16 mouse cellular contexts compared by ENCODE assay signal in the genomic region with DNA sequence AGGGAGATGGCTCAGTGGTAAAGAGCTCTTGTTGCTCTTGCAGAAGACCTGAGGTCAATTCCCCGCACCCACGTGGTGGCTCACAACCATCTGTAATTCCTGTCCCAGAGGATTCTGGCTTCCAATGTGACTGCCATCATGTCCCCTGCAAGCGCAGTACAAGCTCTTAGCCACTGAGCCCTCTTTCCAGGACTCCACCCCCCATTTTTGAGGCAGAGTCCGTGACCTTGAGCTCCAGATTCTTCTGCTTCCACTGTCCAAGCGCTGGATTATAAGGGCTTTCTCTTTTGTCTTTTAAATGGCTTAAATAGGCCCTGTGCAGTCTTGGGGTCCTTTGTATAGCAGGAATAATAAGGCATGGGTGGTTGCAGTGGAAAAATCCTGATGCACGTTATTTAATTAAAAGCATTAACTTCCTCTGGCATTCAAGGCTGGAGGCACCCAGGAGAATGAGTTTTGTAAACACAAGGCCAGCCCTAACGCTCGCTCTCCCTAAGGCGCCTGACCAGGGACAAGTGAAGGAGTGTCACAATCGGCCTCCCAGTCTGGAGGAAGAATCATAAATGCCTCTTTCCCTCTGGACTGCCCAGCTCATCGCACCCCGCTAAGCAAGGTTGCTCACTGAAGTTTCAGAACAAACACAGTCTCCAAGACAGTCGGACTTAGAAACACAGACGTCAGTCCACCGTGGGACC. TPM values are rescaled to one million over a fixed set of nuclear protein-coding genes. Genes with fewer than 3 reads are reported as not detected.
DNase-seq lines count a peak whose midpoint lies in the region; ATAC-seq lines count a peak whose summit lies in the region.
"Had no signal": no experiment of that assay in that cellular context is flagged by ENCODE, and none has a peak within 500 bp of the region (broad histone marks: within the 10 kb centered on the region; RNA-seq: fewer than 3 reads in every experiment).

No protein-coding gene starts in this region.

- peaks cover 20% of the 10 kb centered on the region for H3K4me1 ChIP-seq in forebrain, embryonic 12.5 days
- peaks cover 5% of the 10 kb centered on the region; the same call in 1 of the 2 replicates for H3K4me1 ChIP-seq in forebrain, embryonic 15.5 days
- H3K4me1 ChIP-seq in hindbrain, embryonic 15.5 days (replicated peaks) = peaks cover 18% of the 10 kb centered on the region

- no peak overlapping the region for H3K4me2 ChIP-seq in forebrain, embryonic 12.5 days
- H3K4me2 ChIP-seq in forebrain, embryonic 15.5 days (replicated peaks) = no peak overlapping the region
- no peak overlapping the region for H3K4me2 ChIP-seq in hindbrain, embryonic 15.5 days
- H3K4me2 ChIP-seq: heart, embryonic 12.5 days; limb, embryonic 13.5 days had no signal

- ATAC-seq in forebrain, embryonic 12.5 days (ENCODE audit: low FRiP score) = no peak
- no peak for ATAC-seq in forebrain, embryonic 15.5 days (replicated peaks)
- ATAC-seq in hindbrain, embryonic 15.5 days (ENCODE audit: low FRiP score, low read depth) = no peak

- H3K27ac ChIP-seq in forebrain, embryonic 12.5 days = peak overlapping the region; percentile 46
- no peak overlapping the region for H3K27ac ChIP-seq in forebrain, embryonic 15.5 days (replicated peaks)
- 0 out of 2 replicates have a peak overlapping the region, but pooled peaks have one; percentile 13 for H3K27ac ChIP-seq in hindbrain, embryonic 15.5 days (replicated peaks)
- H3K27ac ChIP-seq: gastrocnemius, adult 2 months; limb, embryonic 13.5 days had no signal

- DNase-seq in ovary, postnatal 36 days (ENCODE audit: low spot score) = peak; percentile 18
- DNase-seq in ovary, postnatal 14 days (ENCODE audit: low spot score) = no peak
- no peak for DNase-seq in thymus, postnatal 25 days
- DNase-seq in layer of hippocampus, postnatal 36 days = no peak
- DNase-seq in heart, adult 8-10 months (ENCODE audit: low spot score) = no peak
- DNase-seq: B cell, adult 2 months; cerebellum, adult 11 months; gastrocnemius, adult 2 months; kidney, postnatal 25 days; lung, adult 18-20 months had no signal

- no peaks in the 10 kb centered on the region for H3K9me3 ChIP-seq in forebrain, embryonic 12.5 days
- H3K9me3 ChIP-seq in forebrain, embryonic 15.5 days = no peaks in the 10 kb centered on the region
- H3K9me3 ChIP-seq in hindbrain, embryonic 15.5 days = no peaks in the 10 kb centered on the region
- H3K9me3 ChIP-seq: heart, embryonic 12.5 days; limb, embryonic 13.5 days had no signal

- H3K36me3 ChIP-seq in forebrain, embryonic 12.5 days (replicated peaks) = no peaks in the 10 kb centered on the region
- no peaks in the 10 kb centered on the region for H3K36me3 ChIP-seq in forebrain, embryonic 15.5 days
- no peaks in the 10 kb centered on the region for H3K36me3 ChIP-seq in hindbrain, embryonic 15.5 days
- H3K36me3 ChIP-seq: heart, embryonic 12.5 days; limb, embryonic 13.5 days had no signal

- H3K4me3 ChIP-seq in forebrain, embryonic 12.5 days (replicated peaks) = no peak overlapping the region
- H3K4me3 ChIP-seq in forebrain, embryonic 15.5 days = no peak overlapping the region
- no peak overlapping the region for H3K4me3 ChIP-seq in hindbrain, embryonic 15.5 days
- H3K4me3 ChIP-seq: gastrocnemius, adult 2 months; heart, embryonic 12.5 days; limb, embryonic 13.5 days had no signal

- WGBS in forebrain, embryonic 12.5 days = 27% methylated on average over 15 of the region's 15 CpGs
- 21% methylated on average over 15 of the region's 15 CpGs for WGBS in forebrain, embryonic 15.5 days
- 46% methylated on average over 15 of the region's 15 CpGs for WGBS in hindbrain, embryonic 15.5 days

- H3K27me3 ChIP-seq in forebrain, embryonic 12.5 days = peaks cover 6% of the 10 kb centered on the region; the same call in 1 of the 2 replicates
- no peaks in the 10 kb centered on the region for H3K27me3 ChIP-seq in forebrain, embryonic 15.5 days
- H3K27me3 ChIP-seq in hindbrain, embryonic 15.5 days = no peaks in the 10 kb centered on the region
- H3K27me3 ChIP-seq: heart, embryonic 12.5 days had no signal

- peak overlapping the region; percentile 21; the same call in 1 of the 2 replicates for H3K9ac ChIP-seq in forebrain, embryonic 12.5 days
- no peak overlapping the region for H3K9ac ChIP-seq in forebrain, embryonic 15.5 days (replicated peaks)
- H3K9ac ChIP-seq in hindbrain, embryonic 15.5 days = no peak overlapping the region
- H3K9ac ChIP-seq: heart, embryonic 12.5 days; limb, embryonic 13.5 days had no signal

RNA-seq across cellular contexts. Expression of a gene that starts 24.9 kb away (rescaled TPM):
- polyA plus RNA-seq in forebrain, embryonic 12.5 days (2016; fragmentation: Nextera tagmentation; extraction: Ambion mirVana) = 4.0 and 4.8 TPM in 2 replicates
- polyA plus RNA-seq in forebrain, embryonic 15.5 days (2015; fragmentation: Nextera tagmentation; extraction: Ambion mirVana) = 9.0 and 10.2 TPM in 2 replicates
- polyA plus RNA-seq in hindbrain, embryonic 15.5 days (2015; fragmentation: Nextera tagmentation; extraction: Ambion mirVana) = 16.2 and 20.7 TPM in 2 replicates
- total RNA-seq in layer of hippocampus, postnatal 36 days (2021) = 100 to 1,000 TPM; 452 to 470 TPM
- under 1 TPM; 0.09 to 0.24 (median 0.16) TPM for total RNA-seq in heart, adult 8-10 months (2022)
- total RNA-seq: common myeloid progenitor, adult 5-6 weeks; gastrocnemius, adult 2 months had no signal

RNA-seq across cellular contexts. Expression of a gene that starts 30.2 kb away (rescaled TPM):
- 15.8 and 16.1 TPM in 2 replicates for polyA plus RNA-seq in forebrain, embryonic 12.5 days (2016; fragmentation: Nextera tagmentation; extraction: Ambion mirVana)
- 12.0 and 13.3 TPM in 2 replicates for polyA plus RNA-seq in forebrain, embryonic 15.5 days (2015; fragmentation: Nextera tagmentation; extraction: Ambion mirVana)
- 12.7 and 13.3 TPM in 2 replicates for polyA plus RNA-seq in hindbrain, embryonic 15.5 days (2015; fragmentation: Nextera tagmentation; extraction: Ambion mirVana)
- 10 to 100 TPM; 63.9 to 65.0 TPM for total RNA-seq in layer of hippocampus, postnatal 36 days (2021)
- 10 to 100 TPM; 30.3 to 35.6 (median 32.7) TPM for total RNA-seq in heart, adult 8-10 months (2022)
